Mouse (Mus musculus) embryonic facial prominence, embryonic 10.5 days (tissue): ENCODE measurements around the gene Kidins220. TPM values are rescaled to one million over a fixed set of nuclear protein-coding genes. Genes with fewer than 3 reads are reported as not detected.

Source experiments
- DNase-seq: peaks from one replicate; pipeline ENCODE4 v3.0.0-alpha.2; 2017; ENCODE audit warnings: low spot score
- H3K27ac ChIP-seq: fragments of 300-500 bp; sonication (generic); replicated peaks from 2 replicates; pipeline ENCODE4 v1.5.1; 2016; ENCODE audit warnings: mild to moderate bottlenecking
- H3K27me3 ChIP-seq: fragments of 300-500 bp; sonication (generic); replicated peaks from 2 replicates; pipeline ENCODE4 v1.6.1; 2016; ENCODE audit warnings: low read depth, mild to moderate bottlenecking; ENCODE audit not compliant: poor library complexity, severe bottlenecking
- H3K36me3 ChIP-seq: fragments of 300-500 bp; sonication (generic); replicated peaks from 2 replicates; pipeline ENCODE4 v1.6.1; 2016; ENCODE audit warnings: mild to moderate bottlenecking, moderate library complexity
- H3K4me1 ChIP-seq: fragments of 300-500 bp; sonication (generic); 2 replicates; pipeline ENCODE4 v1.6.1; 2016
- H3K4me3 ChIP-seq: fragments of 300-500 bp; sonication (generic); 2 replicates; pipeline ENCODE4 v1.5.1; 2016; ENCODE audit warnings: mild to moderate bottlenecking, moderate library complexity
- H3K9me3 ChIP-seq: fragments of 300-500 bp; sonication (generic); 2 replicates; pipeline ENCODE4 v1.6.1; 2016; ENCODE audit warnings: mild to moderate bottlenecking
- WGBS: fragments of 180-500 bp; shearing (Covaris S2); methylation state at CpG from one replicate; pipeline ENCODE4 v1.1.7; 2016; 5-methylcytosine and 5-hydroxymethylcytosine counted together
- polyA plus RNA-seq: library from polyadenylated mRNA; unstranded; fragments of >200 nt; fragmentation: Nextera tagmentation; extraction: Ambion mirVana; gene quantifications from 2 replicates; pipeline ENCODE4 v1.2.1, GENCODE M21; 2016

Gene Kidins220
- polyA plus RNA-seq, 1 experiment from 2014 or later: 19.0 TPM

DNA sequence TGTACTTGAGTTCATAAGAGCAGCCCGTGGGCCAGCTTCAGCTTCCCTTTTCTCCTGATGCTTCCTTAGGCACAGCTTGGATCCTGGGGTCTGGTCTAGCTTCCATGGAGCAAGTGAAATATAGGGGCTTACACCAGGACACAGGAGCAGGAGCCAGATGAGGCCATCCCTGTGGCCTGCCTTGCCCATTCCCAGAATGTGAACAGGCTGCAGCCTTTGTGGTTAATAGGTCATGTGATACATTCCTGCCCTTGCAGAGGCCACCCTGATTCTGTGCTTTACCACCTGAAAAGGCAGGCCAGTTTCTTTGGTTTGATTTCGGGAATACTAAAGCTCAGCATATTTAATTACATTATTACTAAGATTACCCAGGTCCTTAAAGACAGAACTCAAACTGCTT, 69.3 kb downstream of the Kidins220 start:
- Histone ChIP-seq H3K4me3 (no peak overlapping the region), H3K27me3 (no peaks in the 10 kb centered on the region), H3K9me3 (no peaks in the 10 kb centered on the region), H3K36me3 (peaks cover 11% of the 10 kb centered on the region; the same call in 1 of the 2 replicates), H3K27ac (no peak overlapping the region), H3K4me1 (peaks cover 4% of the 10 kb centered on the region; the same call in 1 of the 2 replicates)
- WGBS: 94% methylated on average over 2 of the region's 2 CpGs
- DNase-seq: no peak

DNA sequence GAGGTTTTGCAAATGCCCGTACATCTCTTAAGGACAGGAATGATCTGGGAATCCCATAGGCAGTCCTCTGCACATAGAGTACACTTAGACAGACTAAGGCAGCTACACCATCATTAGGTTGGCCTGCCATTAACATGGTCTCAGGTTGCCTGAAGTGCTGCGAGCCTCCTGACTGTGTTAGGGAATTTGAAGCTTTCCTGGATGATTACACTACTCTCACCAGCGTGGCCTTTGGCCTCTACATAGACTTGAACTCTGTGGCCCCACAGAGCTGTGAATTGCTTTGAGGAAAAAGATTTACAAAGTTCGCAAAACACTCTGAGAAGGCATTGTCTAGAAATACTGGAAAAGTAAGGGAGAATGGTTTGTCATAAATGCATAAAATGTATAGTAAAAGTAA, 69.9 kb downstream of the Kidins220 start:
- WGBS: 77% methylated on average over 4 of the region's 4 CpGs
- Histone ChIP-seq H3K4me3 (no peak overlapping the region), H3K36me3 (peaks cover 11% of the 10 kb centered on the region; the same call in 1 of the 2 replicates), H3K27me3 (no peaks in the 10 kb centered on the region), H3K4me1 (peaks cover 4% of the 10 kb centered on the region; the same call in 1 of the 2 replicates), H3K9me3 (no peaks in the 10 kb centered on the region), H3K27ac (no peak overlapping the region)
- no peak for DNase-seq

DNA sequence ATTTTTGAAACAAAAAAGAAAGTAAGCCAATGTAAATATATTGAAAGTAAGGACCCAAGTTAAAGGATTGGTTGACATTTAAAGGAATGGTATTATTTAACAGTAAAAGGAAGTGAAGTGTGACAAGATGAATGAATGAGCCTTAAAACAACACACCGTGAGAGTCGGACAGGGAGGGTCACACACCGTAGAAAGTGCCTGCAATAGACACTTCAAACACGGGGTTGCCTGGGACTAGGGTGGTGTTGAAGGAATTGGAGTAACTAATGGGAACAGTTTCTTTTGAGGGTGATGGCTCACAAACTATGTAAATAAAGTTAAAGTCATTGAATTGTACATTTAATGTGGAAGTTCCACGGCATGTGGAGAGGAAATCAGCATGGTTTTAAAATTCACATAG, 74.5 kb downstream of the Kidins220 start:
- H3K27me3 ChIP-seq: no peaks in the 10 kb centered on the region
- no peak overlapping the region for H3K27ac ChIP-seq
- no peaks in the 10 kb centered on the region for H3K9me3 ChIP-seq
- no peak for DNase-seq
- no peak overlapping the region for H3K4me3 ChIP-seq
- peaks cover 20% of the 10 kb centered on the region for H3K36me3 ChIP-seq
- no peaks in the 10 kb centered on the region for H3K4me1 ChIP-seq
- WGBS: 76% methylated on average over 5 of the region's 5 CpGs

DNA sequence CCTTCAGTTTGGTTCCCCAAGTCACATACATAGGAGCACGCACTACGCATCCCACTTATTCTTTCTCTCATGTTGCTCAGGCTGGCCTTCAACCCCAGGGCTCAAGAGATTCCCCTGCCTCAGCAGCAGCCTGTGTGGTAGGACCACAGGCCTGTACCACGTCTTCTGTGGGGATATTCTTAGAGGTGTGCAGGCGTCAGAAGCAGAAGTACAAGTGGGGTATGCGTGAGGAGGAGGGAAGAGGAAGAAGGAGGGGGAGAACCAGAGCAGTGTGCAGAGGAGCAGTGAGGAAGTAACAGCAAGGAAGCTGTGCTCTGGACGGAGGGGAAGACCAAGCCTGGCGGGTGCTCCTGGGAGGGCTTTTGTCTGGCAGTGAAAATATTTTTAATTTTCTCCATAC, 79.8 kb downstream of the Kidins220 start:
- Histone ChIP-seq H3K36me3 (peaks cover 51% of the 10 kb centered on the region), H3K4me1 (peaks cover 4% of the 10 kb centered on the region), H3K4me3 (no peak overlapping the region), H3K27me3 (no peaks in the 10 kb centered on the region), H3K9me3 (no peaks in the 10 kb centered on the region), H3K27ac (no peak overlapping the region)
- 87% methylated on average over 7 of the region's 7 CpGs for WGBS
- DNase-seq: no peak

DNA sequence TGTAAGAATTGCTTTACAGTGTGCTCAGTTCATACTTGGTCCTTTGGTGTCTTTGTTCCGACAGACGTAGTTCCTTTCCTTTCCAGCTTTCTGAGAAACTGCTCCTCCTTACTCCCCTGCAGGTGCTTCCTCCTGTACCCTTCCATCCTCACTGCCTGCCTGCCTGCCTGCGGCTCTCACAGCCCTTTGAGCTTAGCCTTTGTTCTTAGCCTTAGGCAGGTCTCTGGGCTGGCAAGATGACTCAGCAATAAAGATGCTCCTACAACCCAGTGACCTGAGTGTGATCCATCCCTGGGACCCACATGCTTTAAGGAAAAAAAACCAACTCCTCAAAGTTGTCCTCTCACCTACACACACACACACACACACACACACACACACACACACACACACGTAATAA, 80.2 kb downstream of the Kidins220 start:
- no peak overlapping the region for H3K4me3 ChIP-seq
- H3K9me3 ChIP-seq: no peaks in the 10 kb centered on the region
- peaks cover 56% of the 10 kb centered on the region for H3K36me3 ChIP-seq
- WGBS: 66% methylated on average over 4 of the region's 4 CpGs
- H3K27ac ChIP-seq: no peak overlapping the region
- peak; percentile 21 for DNase-seq
- H3K4me1 ChIP-seq: peaks cover 4% of the 10 kb centered on the region
- no peaks in the 10 kb centered on the region for H3K27me3 ChIP-seq

DNA sequence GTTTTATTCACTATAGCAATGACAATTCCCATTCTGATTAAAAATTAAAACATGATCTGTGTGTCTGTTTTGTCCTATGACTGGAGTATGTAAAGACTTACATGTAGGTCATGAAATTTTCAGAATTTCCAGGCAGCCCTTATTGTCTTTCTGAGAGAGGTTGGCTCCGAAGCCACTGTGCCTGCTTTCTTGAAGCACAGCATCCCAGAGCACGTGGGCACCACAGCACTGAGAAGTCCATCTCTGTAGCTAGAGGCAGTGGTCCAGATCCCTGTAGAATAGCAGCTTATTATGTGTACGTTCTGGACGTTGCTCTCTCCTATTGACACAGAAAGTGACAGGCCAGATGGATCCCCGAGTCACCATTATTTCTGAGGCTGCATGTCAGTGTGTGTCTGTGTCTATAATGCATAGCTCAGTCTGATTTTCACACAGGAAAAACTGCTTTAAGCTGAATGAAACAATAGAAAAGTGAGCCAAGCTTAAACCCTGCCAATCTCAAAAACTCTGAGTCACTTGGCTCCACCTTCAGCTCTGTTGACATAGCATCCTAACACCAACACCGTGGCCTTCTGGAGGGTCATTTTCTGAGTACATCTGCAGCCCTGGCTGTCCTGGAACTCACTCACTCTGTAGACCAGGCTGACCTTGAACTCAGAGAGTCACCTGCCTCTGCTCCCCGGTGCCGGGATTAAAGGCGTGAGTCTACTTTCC, 84.9 kb downstream of the Kidins220 start:
- Histone ChIP-seq H3K27ac (no peak overlapping the region), H3K4me3 (no peak overlapping the region), H3K9me3 (no peaks in the 10 kb centered on the region), H3K27me3 (no peaks in the 10 kb centered on the region), H3K36me3 (peaks cover 33% of the 10 kb centered on the region), H3K4me1 (peaks cover 4% of the 10 kb centered on the region)
- WGBS: 88% methylated on average over 9 of the region's 9 CpGs
- no peak for DNase-seq

DNA sequence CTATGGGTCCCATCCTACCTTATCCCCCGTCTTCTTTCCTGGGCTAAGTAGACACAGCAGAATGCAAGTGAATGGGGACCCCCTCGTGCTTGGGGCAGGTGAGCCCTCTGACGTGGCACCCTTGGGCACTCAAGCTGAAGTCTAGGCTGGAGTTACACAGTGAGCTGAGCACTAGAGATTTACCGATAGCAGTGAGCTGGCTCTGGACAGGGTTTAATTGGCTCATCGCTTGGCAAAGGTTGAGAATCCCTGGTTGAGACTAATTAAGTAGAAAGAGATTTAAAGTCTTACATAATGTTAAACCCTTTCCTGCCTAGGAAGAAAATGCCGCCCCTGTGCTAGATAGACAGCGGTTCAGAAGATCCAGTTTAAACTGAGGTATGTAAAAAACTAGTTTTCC, 86.2 kb downstream of the Kidins220 start:
- H3K27me3 ChIP-seq: no peaks in the 10 kb centered on the region
- H3K4me1 ChIP-seq: no peaks in the 10 kb centered on the region
- no peak for DNase-seq
- no peaks in the 10 kb centered on the region for H3K9me3 ChIP-seq
- no peak overlapping the region for H3K27ac ChIP-seq
- WGBS: 82% methylated on average over 7 of the region's 7 CpGs
- H3K36me3 ChIP-seq: peaks cover 28% of the 10 kb centered on the region
- no peak overlapping the region for H3K4me3 ChIP-seq

DNA sequence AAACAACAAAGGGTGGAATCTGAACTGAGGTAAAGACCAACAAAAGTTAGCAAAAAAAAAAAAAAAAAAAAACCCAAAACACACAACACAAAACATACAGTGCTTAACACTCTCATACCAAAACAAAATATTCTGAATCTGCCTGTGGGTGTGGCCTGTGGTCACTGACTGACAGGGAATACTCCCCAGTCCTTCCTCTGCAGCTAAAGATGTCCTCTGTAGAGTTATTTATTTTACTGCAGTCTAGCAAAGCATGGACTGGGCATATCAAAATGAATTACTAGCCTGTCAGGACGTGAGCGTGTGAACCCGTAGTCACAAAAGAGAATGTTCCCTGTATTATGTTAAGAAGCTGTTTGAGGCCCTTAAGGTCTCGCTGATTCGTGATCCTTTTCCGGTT, 87.5 kb downstream of the Kidins220 start:
- no peaks in the 10 kb centered on the region for H3K4me1 ChIP-seq

DNA sequence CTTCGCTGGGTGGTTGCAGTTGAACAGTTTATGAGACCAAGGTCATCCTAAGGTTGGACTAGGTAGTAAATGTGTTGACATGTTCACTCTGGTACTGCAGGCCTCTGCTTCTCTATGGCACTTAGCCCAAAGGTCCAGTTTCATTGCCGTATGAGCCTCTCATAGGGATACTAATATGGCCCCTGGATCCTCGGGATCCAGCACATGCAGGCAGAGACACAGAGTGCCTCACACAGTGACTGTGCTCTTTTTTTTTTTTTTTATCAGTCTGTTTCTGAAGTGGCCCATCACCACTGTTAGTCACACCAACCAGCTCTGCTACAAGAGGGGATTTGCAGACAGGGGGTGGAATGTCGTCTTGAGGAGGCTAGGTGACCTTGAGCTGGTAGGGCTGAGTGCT, 98.6 kb downstream of the Kidins220 start:
- Histone ChIP-seq H3K27ac (no peak overlapping the region), H3K4me3 (no peak overlapping the region), H3K36me3 (no peaks in the 10 kb centered on the region), H3K9me3 (no peaks in the 10 kb centered on the region), H3K27me3 (no peaks in the 10 kb centered on the region), H3K4me1 (no peaks in the 10 kb centered on the region)
- 86% methylated on average over 4 of the region's 4 CpGs for WGBS
- DNase-seq: no peak

More for the DNA sequence above, 87.5 kb downstream of the Kidins220 start:
- Histone ChIP-seq H3K27ac (no peak overlapping the region), H3K4me3 (no peak overlapping the region), H3K27me3 (no peaks in the 10 kb centered on the region), H3K9me3 (no peaks in the 10 kb centered on the region), H3K36me3 (peaks cover 20% of the 10 kb centered on the region)
- WGBS: 88% methylated on average over 6 of the region's 6 CpGs
- no peak for DNase-seq

DNA sequence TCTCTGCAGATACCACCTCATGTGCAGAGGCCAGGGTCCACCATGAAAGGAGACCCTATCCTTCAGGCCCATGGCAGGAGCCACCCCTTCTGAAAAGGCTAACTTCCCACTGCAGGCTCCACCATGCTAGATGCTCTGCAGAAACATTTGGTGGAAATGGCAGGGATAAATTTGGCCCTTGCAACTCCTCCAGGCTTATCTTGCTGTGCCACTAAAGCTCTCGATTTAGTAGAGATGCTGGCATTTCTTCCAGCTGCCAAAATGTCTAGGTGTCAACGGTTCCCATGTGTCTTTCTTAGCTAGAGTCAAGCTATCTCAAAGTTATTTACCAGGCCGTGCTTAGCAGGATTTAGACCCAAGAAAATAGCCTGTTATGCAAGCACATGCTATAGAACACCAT, 99.6 kb downstream of the Kidins220 start:
- no peak for DNase-seq
- no peaks in the 10 kb centered on the region for H3K36me3 ChIP-seq
- H3K4me3 ChIP-seq: no peak overlapping the region
- H3K9me3 ChIP-seq: no peaks in the 10 kb centered on the region
- WGBS: 89% methylated on average over 3 of the region's 3 CpGs
- H3K4me1 ChIP-seq: no peaks in the 10 kb centered on the region
- H3K27me3 ChIP-seq: no peaks in the 10 kb centered on the region
- H3K27ac ChIP-seq: no peak overlapping the region

DNA sequence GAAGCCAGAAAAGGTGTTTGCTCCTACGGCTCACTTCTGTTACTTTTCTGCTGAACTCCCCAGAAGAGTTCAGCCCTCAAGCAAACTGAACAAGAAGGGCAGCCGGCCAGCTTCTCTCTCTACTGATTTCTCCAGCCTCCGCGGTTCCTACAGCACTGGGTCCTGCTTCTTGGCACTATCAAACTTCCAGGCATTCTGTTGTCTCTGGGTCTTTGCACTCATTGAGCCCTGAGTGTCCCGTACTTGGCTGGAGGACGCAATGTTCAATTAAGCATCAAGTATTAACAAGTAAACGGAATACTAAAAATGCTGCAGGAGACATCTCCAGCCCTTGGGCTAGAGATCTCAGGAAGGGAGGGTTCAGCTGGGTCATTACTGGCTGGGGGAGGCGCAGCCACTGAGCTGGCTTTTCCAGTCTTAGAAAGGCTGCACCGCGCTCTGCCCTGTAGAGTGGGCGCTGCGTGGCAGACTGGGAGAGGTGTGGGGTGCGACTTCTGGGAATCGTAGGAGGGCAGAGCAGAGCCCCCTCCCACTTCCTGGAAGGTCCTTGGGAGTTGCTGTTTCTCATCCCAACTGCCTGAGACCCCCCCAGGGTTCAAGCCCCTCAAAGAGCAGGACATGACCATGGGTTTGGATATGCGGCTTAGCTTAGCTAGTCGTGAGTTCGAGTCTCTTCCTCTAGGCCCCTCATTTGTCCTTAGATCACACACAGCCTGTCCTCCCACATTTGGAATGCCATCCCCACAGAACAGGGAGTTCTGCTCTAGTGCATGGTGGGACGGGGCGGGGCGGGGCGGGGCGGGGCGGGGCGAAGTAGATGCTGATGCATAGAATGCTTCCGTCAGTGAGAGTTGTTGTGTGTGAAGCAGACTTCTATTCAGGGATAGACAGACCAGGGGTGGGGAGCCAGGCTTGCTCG, 108.8 kb downstream of the Kidins220 start:
- Histone ChIP-seq H3K4me1 (peaks cover 10% of the 10 kb centered on the region), H3K36me3 (no peaks in the 10 kb centered on the region), H3K27me3 (0 out of 2 replicates have a peak, but pooled peaks cover 4% of the 10 kb centered on the region), H3K9me3 (no peaks in the 10 kb centered on the region), H3K4me3 (peak overlapping the region; percentile 42), H3K27ac (no peak overlapping the region; the same call in none of the 2 replicates)
- peak; percentile 23 for DNase-seq
- 38% methylated on average over 26 of the region's 26 CpGs for WGBS

DNA sequence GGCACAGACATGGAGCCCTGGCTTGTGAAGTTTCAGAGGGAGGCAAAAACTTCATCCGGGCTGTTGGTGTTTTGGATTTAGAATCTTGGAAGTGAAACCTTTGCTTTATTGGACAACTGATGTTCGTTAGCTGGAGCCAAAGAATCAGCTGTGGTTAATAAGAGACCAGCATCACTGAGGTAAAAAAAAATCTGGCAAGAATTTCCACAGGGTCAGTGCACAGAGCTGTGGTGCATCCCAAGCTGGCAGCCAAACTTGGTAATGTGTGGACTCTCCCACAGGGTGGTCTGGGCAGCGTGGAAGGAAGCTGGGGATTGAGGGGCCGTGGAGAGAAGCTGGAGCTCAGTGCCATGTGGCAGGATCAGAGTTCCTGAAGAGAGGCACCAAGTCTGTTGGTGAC, 112.2 kb downstream of the Kidins220 start:
- Histone ChIP-seq H3K9me3 (no peaks in the 10 kb centered on the region), H3K27ac (no peak overlapping the region), H3K4me3 (no peak overlapping the region), H3K27me3 (0 out of 2 replicates have a peak, but pooled peaks cover 4% of the 10 kb centered on the region), H3K36me3 (no peaks in the 10 kb centered on the region), H3K4me1 (peaks cover 19% of the 10 kb centered on the region)
- WGBS: 78% methylated on average over 4 of the region's 4 CpGs
- no peak for DNase-seq
